Comparison of ENCODE assay signal across 14 mouse cellular contexts in genomic region chr1:61359011-61359930, GRCm38 (mm10).
A peak's percentile ranks its signal among the peaks of the same experiment; 100 is the strongest.
DNase-seq lines count a peak whose midpoint lies in the region; ATAC-seq lines count a peak whose summit lies in the region.
"Had no signal": no experiment of that assay in that cellular context is flagged by ENCODE, and none has a peak within 500 bp of the region (broad histone marks: within the 10 kb centered on the region; RNA-seq: fewer than 3 reads in every experiment).

No protein-coding gene starts in this region.

- no peak overlapping the region for H3K4me3 ChIP-seq in hindbrain, embryonic 16.5 days (ENCODE audit: low read length)
- H3K4me3 ChIP-seq: embryonic facial prominence, embryonic 15.5 days; heart, embryonic 13.5 days; liver, embryonic 13.5 days; stomach, embryonic 15.5 days had no signal

- DNase-seq in kidney, postnatal 10 days: peak; percentile 9
- DNase-seq in kidney, adult 9 months: no peak
- DNase-seq in cerebellum, adult 11 months: peak; percentile 43
- DNase-seq in embryo, embryonic 10.5 days (ENCODE audit: low spot score): peak; percentile 49
- DNase-seq in lung, postnatal 14 days: no peak
- no peak for DNase-seq in spleen, adult 18-20 months
- no peak for DNase-seq in frontal cortex, adult 2 months (ENCODE audit: extremely low spot score in 1 of 2, low spot score in 1 of 2)
- DNase-seq: kidney, postnatal 14 days; liver, embryonic 13.5 days; lung, postnatal 36 days had no signal

- H3K27me3 ChIP-seq in hindbrain, embryonic 16.5 days (replicated peaks; ENCODE audit: control insufficient read depth, insufficient read depth, low read length): no peaks in the 10 kb centered on the region
- H3K27me3 ChIP-seq: embryonic facial prominence, embryonic 15.5 days; liver, embryonic 13.5 days; stomach, embryonic 15.5 days had no signal

- peak overlapping the region; percentile 48; the same call in 1 of the 2 replicates for H3K27ac ChIP-seq in hindbrain, embryonic 16.5 days (ENCODE audit: low read depth, low read length)
- H3K27ac ChIP-seq: embryonic facial prominence, embryonic 15.5 days; heart, embryonic 13.5 days; liver, embryonic 13.5 days; stomach, embryonic 15.5 days had no signal

- no peak overlapping the region for H3K9ac ChIP-seq in hindbrain, embryonic 16.5 days (ENCODE audit: low read depth, low read length)
- H3K9ac ChIP-seq: embryonic facial prominence, embryonic 15.5 days; heart, embryonic 13.5 days; liver, embryonic 13.5 days; stomach, embryonic 15.5 days had no signal

- peak; percentile 90 for ATAC-seq in hindbrain, embryonic 16.5 days

- WGBS in hindbrain, embryonic 16.5 days: 45% methylated on average over 19 of the region's 19 CpGs

- peak overlapping the region; percentile 33 for H3K4me2 ChIP-seq in hindbrain, embryonic 16.5 days (ENCODE audit: low read length)
- H3K4me2 ChIP-seq: embryonic facial prominence, embryonic 15.5 days; heart, embryonic 13.5 days; liver, embryonic 13.5 days; stomach, embryonic 15.5 days had no signal

- peaks cover 7% of the 10 kb centered on the region; the same call in 1 of the 2 replicates for H3K4me1 ChIP-seq in hindbrain, embryonic 16.5 days (ENCODE audit: control insufficient read depth, insufficient read depth, low read depth, low read length)
- H3K4me1 ChIP-seq: heart, embryonic 13.5 days; liver, embryonic 13.5 days had no signal

- H3K36me3 ChIP-seq in hindbrain, embryonic 16.5 days (ENCODE audit: control insufficient read depth, insufficient read depth, low read length): no peaks in the 10 kb centered on the region
- H3K36me3 ChIP-seq: embryonic facial prominence, embryonic 15.5 days; heart, embryonic 13.5 days; liver, embryonic 13.5 days; stomach, embryonic 15.5 days had no signal

- no peaks in the 10 kb centered on the region for H3K9me3 ChIP-seq in hindbrain, embryonic 16.5 days (ENCODE audit: control insufficient read depth, low read length)
- H3K9me3 ChIP-seq: embryonic facial prominence, embryonic 15.5 days; heart, embryonic 13.5 days; liver, embryonic 13.5 days; stomach, embryonic 15.5 days had no signal

Comparison
In these comparisons a context has a peak if more than half of its experiments do, and no peak if none do; other contexts are left out.
1. DNase-seq: peak in kidney, postnatal 10 days (single experiment), cerebellum, adult 11 months (single experiment) and embryo, embryonic 10.5 days (single experiment); none in kidney, adult 9 months (single experiment), lung, postnatal 14 days (single experiment), spleen, adult 18-20 months (0 of 2) and frontal cortex, adult 2 months (0 of 2).